Mouse (Mus musculus) cerebellum, adult 2 months (tissue): ENCODE measurements around the gene Tnfrsf8.

Experiments
- CTCF ChIP-seq: fragments of 200-500 bp; IDR thresholded peaks from 2 replicates; pipeline ENCODE4 v1.5.1; 2011; ENCODE audit warnings: low read depth, mild to moderate bottlenecking, control low read depth, low read length, moderate library complexity, borderline replicate concordance; ENCODE audit not compliant: insufficient read depth
- POLR2A ChIP-seq: fragments of 200-500 bp; IDR thresholded peaks from 2 replicates; pipeline ENCODE4 v1.6.1; 2011; ENCODE audit warnings: low read length, control low read depth, borderline replicate concordance; ENCODE audit not compliant: insufficient read depth

DNA sequence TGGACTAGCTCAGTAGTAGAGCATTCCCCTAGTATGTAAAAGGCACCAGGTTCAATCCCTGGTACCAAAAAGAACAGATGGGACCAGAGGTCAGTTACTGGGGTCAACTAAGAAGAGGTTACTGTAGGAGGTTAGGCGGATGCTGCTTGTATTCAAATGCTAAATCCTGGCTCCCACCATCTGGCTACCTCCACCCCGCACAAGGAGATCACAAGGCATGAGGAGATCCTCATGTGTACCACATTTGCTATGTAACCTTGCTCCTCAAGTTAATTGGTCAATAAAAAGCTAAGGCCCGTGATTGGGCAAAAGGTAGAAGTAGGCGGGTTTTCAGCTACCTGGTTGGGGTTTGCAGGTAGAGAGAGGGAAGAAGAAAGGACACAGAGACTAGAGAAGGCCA is 43.3 kb downstream of the Tnfrsf8 start:
- TF ChIP-seq CTCF (no peak), POLR2A (no peak)
